Mouse (Mus musculus) liver, embryonic 14.5 days (tissue): ENCODE data around the gene Cdc123.

Experiments used
- CTCF ChIP-seq: IDR thresholded peaks from 2 replicates; pipeline ENCODE4 v1.5.1; 2016; ENCODE audit warnings: antibody characterized with exemption, low read depth, control low read depth
- EP300 ChIP-seq: IDR thresholded peaks from 2 replicates; pipeline ENCODE4 v1.6.1; 2016; ENCODE audit warnings: antibody characterized with exemption, low read depth

DNA sequence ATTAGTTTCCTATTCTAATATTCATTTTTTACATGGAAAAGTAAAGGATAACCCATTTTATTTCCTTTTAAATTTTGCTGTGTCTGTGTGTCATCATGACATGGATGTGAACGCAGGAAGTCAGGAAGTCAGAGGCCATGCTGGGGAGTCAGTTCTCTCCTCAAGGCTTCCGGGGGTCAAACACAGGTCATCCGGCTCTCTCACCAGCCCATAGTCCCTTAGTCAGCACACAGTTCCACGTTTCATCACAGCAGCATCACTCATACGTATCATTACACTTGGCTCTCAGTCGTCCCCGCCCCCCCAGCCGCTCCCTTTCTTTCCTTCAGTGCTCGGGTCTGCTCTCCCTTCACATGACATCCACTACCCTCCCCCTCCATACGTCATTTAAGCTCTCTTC is 51.2 kb downstream of the Cdc123 start:
- no peak for TF ChIP-seq CTCF
- TF ChIP-seq EP300 = no peak
